Mouse (Mus musculus) ES-E14 (cell line): ENCODE data around the gene Fndc3b.

Experiments used
- CHD2 ChIP-seq: IDR thresholded peaks from 2 replicates; pipeline ENCODE4 v1.6.1; 2014; ENCODE audit warnings: mild to moderate bottlenecking, low read depth, low read length, inconsistent platforms
- MAFK ChIP-seq: IDR thresholded peaks from 2 replicates; pipeline ENCODE4 v1.6.1; 2014; ENCODE audit warnings: mild to moderate bottlenecking, low read depth, low read length, inconsistent platforms; ENCODE audit not compliant: insufficient read depth
- ZNF384 ChIP-seq: IDR thresholded peaks from 2 replicates; pipeline ENCODE4 v1.6.1; 2012; ENCODE audit warnings: low read depth, low read length, inconsistent platforms

DNA sequence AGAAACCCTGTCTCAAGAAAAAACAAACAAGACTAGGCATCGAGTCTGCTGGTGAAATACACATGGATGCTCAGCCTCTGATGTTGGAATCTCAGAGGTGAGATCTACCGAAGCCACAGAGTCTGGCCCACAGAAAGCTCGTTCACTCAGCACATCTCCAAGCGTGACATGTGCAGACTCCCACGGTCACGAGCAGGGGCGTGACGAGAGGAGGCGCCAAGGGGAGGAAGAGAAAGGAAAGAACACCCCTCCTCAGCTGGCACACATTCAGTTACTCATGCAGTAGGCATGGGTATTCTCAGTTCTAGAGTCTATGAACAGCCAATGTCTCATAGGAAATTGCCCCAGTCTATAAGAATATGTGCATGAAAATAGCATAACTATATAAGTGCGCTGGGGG, 199.3 kb downstream of the Fndc3b start:
- TF ChIP-seq CHD2 (no peak), MAFK (no peak), ZNF384 (no peak)
